Mouse (Mus musculus) forebrain, postnatal 0 days (tissue): ENCODE results near the gene Lats2. TPM values are rescaled to one million over a fixed set of nuclear protein-coding genes. Genes with fewer than 3 reads are reported as not detected.
"Not testable (repeated sequence)": the region's sequence is repeated elsewhere in the genome, so short reads cannot be mapped to it uniquely, and the experiment has no call there.

ENCODE experiments used
- ATAC-seq: fragments of 200-750 bp; cut with Nextera tagmentation; 2 replicates; pipeline ENCODE4 v1.8.0; 2017; ENCODE audit warnings: mild to moderate bottlenecking, moderate library complexity
- DNase-seq: peaks from one replicate; pipeline ENCODE4 v3.0.0-alpha.2; 2015
- H3K27ac ChIP-seq: fragments of 300-500 bp; sonication (generic); 2 replicates; pipeline ENCODE4 v1.5.1; 2014; ENCODE audit warnings: low read depth, mild to moderate bottlenecking, antibody characterized with exemption, low read length, moderate library complexity, mixed read lengths
- H3K27me3 ChIP-seq: fragments of 300-500 bp; sonication (generic); 2 replicates; pipeline ENCODE4 v1.6.1; 2014; ENCODE audit warnings: mild to moderate bottlenecking, low read length, mixed read lengths; ENCODE audit not compliant: insufficient read depth
- H3K36me3 ChIP-seq: fragments of 300-500 bp; sonication (generic); 2 replicates; pipeline ENCODE4 v1.6.1; 2014; ENCODE audit warnings: mild to moderate bottlenecking, moderate library complexity; ENCODE audit not compliant: insufficient read depth
- H3K4me1 ChIP-seq: fragments of 300-500 bp; sonication (generic); 2 replicates; pipeline ENCODE4 v1.6.1; 2014; ENCODE audit warnings: antibody characterized with exemption; ENCODE audit not compliant: insufficient read depth
- H3K4me2 ChIP-seq: fragments of 300-500 bp; sonication (generic); 2 replicates; pipeline ENCODE4 v1.6.1; 2014; ENCODE audit warnings: low read depth, mild to moderate bottlenecking, moderate library complexity
- H3K4me3 ChIP-seq: fragments of 300-500 bp; sonication (generic); 2 replicates; pipeline ENCODE4 v1.5.1; 2014; ENCODE audit warnings: low read depth, low read length, mixed read lengths
- H3K9ac ChIP-seq: fragments of 300-500 bp; sonication (generic); 2 replicates; pipeline ENCODE4 v1.6.1; 2014; ENCODE audit warnings: mild to moderate bottlenecking
- H3K9me3 ChIP-seq: fragments of 300-500 bp; sonication (generic); 2 replicates; pipeline ENCODE4 v1.6.1; 2016; ENCODE audit warnings: low read length
- CTCF ChIP-seq: sonication (generic); IDR thresholded peaks from 2 replicates; pipeline ENCODE4 v1.5.1; 2016; ENCODE audit warnings: antibody characterized with exemption, control low read depth, low read depth
- WGBS: fragments of 180-500 bp; shearing (Covaris S2); extraction: QIAGEN DNeasy Blood & Tissue Kit; methylation state at CpG from one replicate; pipeline ENCODE4 v1.1.7; 2014; 5-methylcytosine and 5-hydroxymethylcytosine counted together
- polyA plus RNA-seq: library from polyadenylated mRNA; unstranded; fragments of >200 nt; fragmentation: Nextera tagmentation; extraction: Ambion mirVana; gene quantifications from 2 replicates; pipeline ENCODE4 v1.2.1, GENCODE M21; 2015
- total RNA-seq: library from RNA; depleted of rRNA; stranded (reverse); fragments of >200 nt; gene quantifications from 2 replicates; pipeline ENCODE4 v1.2.3, GENCODE M21; 2014

Gene Lats2
- total and polyA plus RNA-seq, 2 experiments from 2014 or later = 5.0 to 259 TPM

DNA sequence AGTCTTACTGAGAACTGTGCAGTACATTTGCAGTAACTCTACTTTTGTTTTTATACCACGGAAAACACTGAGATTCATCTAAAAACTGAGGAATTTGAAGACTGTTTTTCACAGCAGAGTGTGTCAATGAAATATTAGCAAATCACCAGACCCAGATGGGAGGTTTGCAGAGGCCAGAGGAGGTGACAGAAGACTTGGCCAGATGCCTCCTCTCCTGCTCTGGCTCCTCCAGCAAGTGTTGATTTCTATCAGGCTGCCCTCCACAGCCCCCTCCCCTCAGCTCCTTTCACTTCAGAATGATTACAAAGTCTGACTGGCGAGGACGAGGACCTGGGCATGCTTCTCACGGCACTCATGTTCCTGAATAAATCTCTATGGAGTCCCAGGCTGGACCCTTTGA lies 29.2 kb upstream of the Lats2 start:
- H3K9ac ChIP-seq = no peak overlapping the region
- H3K27me3 ChIP-seq = no peaks in the 10 kb centered on the region
- no peak overlapping the region for H3K4me3 ChIP-seq
- DNase-seq = no peak
- no peak for ATAC-seq
- TF ChIP-seq CTCF = no peak
- H3K9me3 ChIP-seq = no peaks in the 10 kb centered on the region
- no peaks in the 10 kb centered on the region for H3K4me1 ChIP-seq
- H3K4me2 ChIP-seq = no peak overlapping the region
- WGBS = 56% methylated on average over 4 of the region's 4 CpGs
- H3K27ac ChIP-seq = no peak overlapping the region
- H3K36me3 ChIP-seq = no peaks in the 10 kb centered on the region

DNA sequence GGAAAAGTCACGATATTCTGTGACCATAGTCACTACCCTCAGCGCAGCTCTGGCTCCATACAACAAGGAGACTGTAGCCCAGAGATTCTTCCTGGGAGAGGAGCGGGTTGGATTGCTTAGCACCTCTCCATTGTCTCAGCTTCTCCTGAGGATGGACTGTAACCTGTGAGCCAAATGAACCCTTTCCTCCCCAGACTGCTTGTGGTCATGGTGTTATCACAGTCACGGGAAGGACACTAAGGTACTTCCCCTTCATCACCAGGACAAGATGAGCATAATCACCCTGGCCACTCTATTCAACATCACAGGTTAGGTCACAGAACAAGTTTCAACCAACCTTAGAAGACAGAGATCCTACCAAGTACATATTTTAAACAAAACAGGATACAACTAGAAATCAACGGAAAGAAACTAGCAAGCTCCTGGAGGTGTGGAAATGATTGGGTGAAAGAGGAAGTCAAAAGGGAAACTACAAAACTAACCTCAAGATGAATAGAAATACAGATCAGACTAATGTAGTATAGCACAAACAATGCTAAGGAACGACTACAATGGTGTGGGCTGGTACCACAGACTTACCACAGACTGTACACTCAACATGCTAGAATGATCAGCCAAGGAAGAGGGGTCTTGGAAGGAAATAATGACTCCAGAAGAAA lies 14.1 kb upstream of the Lats2 start:
- Histone ChIP-seq H3K4me3 (no peak overlapping the region), H3K27ac (no peak overlapping the region), H3K4me2 (no peak overlapping the region), H3K4me1 (no peaks in the 10 kb centered on the region), H3K9me3 (no peaks in the 10 kb centered on the region), H3K36me3 (no peaks in the 10 kb centered on the region), H3K27me3 (no peaks in the 10 kb centered on the region), H3K9ac (no peak overlapping the region)
- 84% methylated on average over 6 of the region's 6 CpGs for WGBS
- TF ChIP-seq CTCF = no peak
- DNase-seq (no peak), ATAC-seq (no peak)

DNA sequence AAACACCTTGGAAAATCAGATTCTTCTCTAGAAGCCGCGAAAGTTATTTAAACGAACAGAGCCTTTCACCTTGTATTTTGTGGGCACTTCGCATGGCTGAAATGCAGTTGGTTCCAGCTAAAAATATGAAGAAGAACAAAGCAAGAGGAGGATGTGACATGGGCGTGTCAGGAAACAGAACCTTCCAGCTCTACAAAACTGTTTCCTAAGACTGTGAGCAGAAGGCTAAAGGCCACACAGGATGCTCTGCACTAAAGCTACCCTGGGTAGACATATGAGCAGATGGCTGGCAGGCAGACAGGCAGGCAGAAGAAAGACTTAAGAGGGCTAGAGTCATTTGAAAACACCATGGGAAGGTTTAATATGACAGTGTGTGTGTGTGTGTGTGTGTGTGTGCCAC lies 10.9 kb upstream of the Lats2 start:
- no peak overlapping the region for H3K27ac ChIP-seq
- no peak for TF ChIP-seq CTCF
- H3K9ac ChIP-seq = no peak overlapping the region
- H3K4me3 ChIP-seq = no peak overlapping the region
- DNase-seq = no peak
- H3K4me1 ChIP-seq = no peaks in the 10 kb centered on the region
- 95% methylated on average over 5 of the region's 5 CpGs for WGBS
- no peaks in the 10 kb centered on the region for H3K27me3 ChIP-seq
- H3K9me3 ChIP-seq = no peaks in the 10 kb centered on the region
- no peaks in the 10 kb centered on the region for H3K36me3 ChIP-seq
- no peak for ATAC-seq
- H3K4me2 ChIP-seq = no peak overlapping the region

DNA sequence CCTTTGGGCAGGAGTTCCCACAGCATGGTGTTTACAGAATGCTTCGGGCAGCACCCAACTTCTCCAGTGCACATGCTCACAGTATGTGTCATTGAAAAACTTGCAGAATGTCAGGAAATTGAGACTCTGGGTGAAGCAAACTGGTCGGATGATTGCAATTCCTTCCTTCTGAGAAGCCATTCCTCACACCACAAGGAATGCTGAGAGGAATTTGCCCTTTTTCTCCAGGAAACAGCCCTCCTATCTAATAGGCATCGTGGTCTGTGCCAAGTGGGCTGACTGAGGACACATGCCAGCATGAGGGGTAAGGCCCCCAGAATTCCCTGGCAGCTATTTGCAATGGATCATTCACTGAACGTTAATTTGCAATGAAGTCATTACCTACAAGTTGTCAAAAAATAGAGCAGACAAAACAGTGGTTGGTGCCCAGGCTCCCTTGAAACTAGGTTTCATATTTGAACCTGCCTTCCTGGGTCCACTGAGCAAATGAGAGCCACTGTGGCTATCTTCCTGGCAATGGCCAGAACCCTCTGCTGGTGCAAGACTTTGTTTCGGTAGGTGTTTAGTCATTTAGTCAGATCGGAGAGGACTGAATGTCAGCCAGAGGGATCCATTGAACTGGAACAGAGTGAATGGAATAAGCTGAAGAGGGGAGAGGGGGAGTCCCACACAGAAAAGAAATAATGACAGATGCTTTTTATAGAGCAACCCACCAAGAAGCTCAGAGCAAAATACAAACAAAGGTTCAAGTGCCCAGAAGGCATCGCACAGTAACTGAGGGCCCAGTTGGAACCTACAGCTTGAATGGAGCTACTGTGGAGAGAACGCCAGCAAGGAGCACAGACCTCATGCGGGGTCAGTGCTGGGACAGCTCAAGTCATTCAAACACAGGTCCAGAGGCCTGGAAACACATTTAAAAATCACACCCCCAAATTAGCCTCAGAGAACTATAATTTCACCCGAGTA lies 2.5 kb upstream of the Lats2 start:
- Histone ChIP-seq H3K4me2 (no peak overlapping the region), H3K9me3 (no peaks in the 10 kb centered on the region), H3K36me3 (no peaks in the 10 kb centered on the region), H3K4me3 (no peak overlapping the region), H3K4me1 (no peaks in the 10 kb centered on the region), H3K9ac (no peak overlapping the region), H3K27ac (no peak overlapping the region), H3K27me3 (no peaks in the 10 kb centered on the region)
- no peak for DNase-seq
- ATAC-seq = peak; percentile 32; the same call in 1 of the 2 replicates
- TF ChIP-seq CTCF = no peak
- WGBS = 27% methylated on average over 10 of the region's 10 CpGs

DNA sequence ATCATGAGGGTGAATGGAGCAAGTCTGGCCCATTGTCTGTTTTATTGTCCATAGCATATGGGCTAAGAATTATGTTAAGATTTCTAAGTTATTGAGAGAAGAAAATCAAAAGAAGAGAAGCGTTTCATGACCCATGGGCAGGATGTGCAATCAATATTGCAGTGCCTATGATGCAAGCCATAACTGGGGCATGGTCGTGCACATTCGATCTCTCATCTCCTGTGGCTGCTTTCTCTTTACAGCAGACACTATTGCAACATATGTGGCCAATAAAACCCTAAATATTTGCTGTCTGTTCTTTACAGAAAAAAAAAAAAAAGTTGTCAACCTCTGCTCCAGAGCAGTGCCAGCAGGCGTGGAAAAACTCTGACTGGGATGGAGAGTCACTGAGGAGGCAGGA lies 2.1 kb downstream of the Lats2 start:
- no peaks in the 10 kb centered on the region for H3K4me1 ChIP-seq
- H3K27ac ChIP-seq = no peak overlapping the region
- no peak overlapping the region for H3K4me2 ChIP-seq
- no peak overlapping the region for H3K9ac ChIP-seq
- ATAC-seq (no peak), DNase-seq (no peak)
- no peaks in the 10 kb centered on the region for H3K36me3 ChIP-seq
- WGBS = 83% methylated on average over 4 of the region's 4 CpGs
- no peaks in the 10 kb centered on the region for H3K27me3 ChIP-seq
- H3K9me3 ChIP-seq = no peaks in the 10 kb centered on the region
- no peak for TF ChIP-seq CTCF
- no peak overlapping the region for H3K4me3 ChIP-seq

DNA sequence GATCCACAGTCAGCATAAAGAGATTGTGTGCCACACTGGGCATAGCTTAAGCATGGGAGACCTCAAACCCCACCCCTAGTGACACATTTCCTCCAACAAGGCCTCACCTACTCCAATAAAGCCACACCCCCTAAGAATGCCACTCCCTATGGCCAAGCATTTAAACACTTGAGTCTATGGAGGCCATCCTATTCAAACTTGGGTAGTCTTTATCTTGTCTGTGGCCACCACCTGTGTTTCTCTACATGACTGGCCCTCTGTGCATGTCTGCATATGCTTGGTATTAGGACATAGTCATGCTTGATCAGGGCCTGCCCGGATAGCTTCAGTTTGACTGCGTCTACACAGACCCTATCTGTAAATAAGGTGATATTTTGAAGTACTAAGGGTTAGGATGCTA lies 2.5 kb downstream of the Lats2 start:
- 94% methylated on average over 2 of the region's 2 CpGs for WGBS
- Histone ChIP-seq H3K4me2 (no peak overlapping the region), H3K9me3 (no peaks in the 10 kb centered on the region), H3K27ac (no peak overlapping the region), H3K9ac (no peak overlapping the region), H3K4me1 (no peaks in the 10 kb centered on the region), H3K4me3 (no peak overlapping the region), H3K36me3 (no peaks in the 10 kb centered on the region), H3K27me3 (no peaks in the 10 kb centered on the region)
- no peak for ATAC-seq
- no peak for TF ChIP-seq CTCF
- no peak for DNase-seq

DNA sequence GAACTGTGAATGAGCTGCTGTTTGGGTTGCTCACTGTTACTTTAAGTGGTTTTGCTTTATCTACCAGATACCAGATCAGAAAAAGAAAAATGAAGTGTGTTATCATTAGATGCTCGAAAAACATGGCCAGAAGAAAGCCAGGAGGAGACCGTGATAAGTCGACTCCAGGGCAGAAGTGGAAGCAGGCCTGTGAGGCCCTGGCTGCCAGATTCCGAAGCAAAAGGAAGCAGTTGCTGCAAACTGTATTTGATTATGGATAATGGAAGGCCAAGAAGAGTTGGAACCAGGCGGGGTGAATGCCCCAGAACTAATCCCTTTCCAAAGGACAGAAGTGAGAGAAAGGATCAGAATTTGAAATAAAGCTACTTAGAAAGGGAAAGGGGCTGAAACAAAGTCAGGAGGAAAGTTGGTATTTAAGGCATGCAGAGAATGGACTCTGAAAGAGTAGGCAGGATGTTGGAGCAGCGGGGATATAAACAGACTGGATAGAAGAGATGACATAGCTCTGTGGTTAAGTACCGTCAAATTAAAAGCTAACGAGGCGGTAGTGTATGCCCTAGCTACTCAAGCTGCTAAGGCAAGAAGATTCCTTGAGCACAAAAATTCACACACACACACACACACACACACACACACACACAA lies 4.7 kb downstream of the Lats2 start:
- ATAC-seq = no peak
- Histone ChIP-seq H3K27me3 (no peaks in the 10 kb centered on the region), H3K4me1 (no peaks in the 10 kb centered on the region), H3K9me3 (no peaks in the 10 kb centered on the region), H3K36me3 (no peaks in the 10 kb centered on the region), H3K27ac (no peak overlapping the region), H3K4me3 (no peak overlapping the region), H3K4me2 (no peak overlapping the region), H3K9ac (no peak overlapping the region)
- TF ChIP-seq CTCF = no peak
- no peak for DNase-seq
- WGBS = 15% methylated on average over 9 of the region's 9 CpGs

DNA sequence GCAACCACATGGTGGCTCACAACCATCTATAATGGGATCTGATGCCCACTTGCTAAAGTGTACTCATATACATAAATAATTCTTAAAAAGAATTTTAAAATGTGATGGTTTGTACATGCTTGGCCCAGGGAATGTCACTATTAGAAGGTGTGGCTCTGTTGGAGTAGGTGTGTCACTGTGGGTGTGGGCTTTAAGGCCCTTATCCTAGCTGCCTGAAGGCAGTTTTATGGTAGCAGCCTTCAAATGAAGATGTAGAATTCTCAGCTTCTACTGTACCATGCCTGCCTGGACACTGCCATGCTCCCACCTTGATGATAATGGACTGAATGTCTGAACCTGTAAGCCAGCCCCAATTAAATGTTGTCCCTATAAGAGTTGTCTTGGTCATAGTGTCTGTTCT lies 7.2 kb downstream of the Lats2 start:
- not testable (repeated sequence) for H3K4me1 ChIP-seq, H3K4me3 ChIP-seq, H3K4me2 ChIP-seq, H3K36me3 ChIP-seq, H3K9me3 ChIP-seq, H3K27ac ChIP-seq, DNase-seq, H3K27me3 ChIP-seq, H3K9ac ChIP-seq, ATAC-seq
